Mouse (Mus musculus): ENCODE measurements around the gene Tanc1. TPM values are rescaled to one million over a fixed set of nuclear protein-coding genes. Genes with fewer than 3 reads are reported as not detected.

Tanc1 gene
- polyA plus RNA-seq, 1 experiment from 2014 or later: 29.8 TPM

GRCm38 (mm10) chr2:59798934-59799532 lies 187.2 kb downstream of the Tanc1 start:
- H3K4me3 ChIP-seq (replicated peaks; ENCODE audit: low read depth, low read length): no peak overlapping the region
- no peak overlapping the region for H3K4me2 ChIP-seq (ENCODE audit: low read length)
- no peaks in the 10 kb centered on the region for H3K9me3 ChIP-seq (replicated peaks; ENCODE audit: low read length)
- no peak overlapping the region for H3K27ac ChIP-seq
- ATAC-seq (replicated peaks; ENCODE audit: low FRiP score, low read depth): no peak
- DNase-seq (ENCODE audit: low spot score): peak; percentile 41
- WGBS: 68% methylated on average over 16 of the region's 16 CpGs
- H3K4me1 ChIP-seq (replicated peaks; ENCODE audit: insufficient read depth, low read length): no peaks in the 10 kb centered on the region
- H3K9ac ChIP-seq (ENCODE audit: low read depth, low read length): no peak overlapping the region
- H3K27me3 ChIP-seq (ENCODE audit: insufficient read depth, low read length): no peaks in the 10 kb centered on the region
- H3K36me3 ChIP-seq (ENCODE audit: insufficient read depth, low read length): peaks cover 60% of the 10 kb centered on the region
- TF ChIP-seq CTCF (IDR thresholded peaks at IDR 0.05; ENCODE audit: low read depth): no peak

- Histone ChIP-seq H3K27me3 (ENCODE audit: insufficient read depth, low read length) (no peaks in the 10 kb centered on the region), H3K4me2 (ENCODE audit: low read length) (no peak overlapping the region), H3K4me3 (replicated peaks; ENCODE audit: low read depth, low read length) (no peak overlapping the region), H3K36me3 (ENCODE audit: insufficient read depth, low read length) (peaks cover 57% of the 10 kb centered on the region), H3K4me1 (replicated peaks; ENCODE audit: insufficient read depth, low read length) (no peaks in the 10 kb centered on the region), H3K9ac (ENCODE audit: low read depth, low read length) (no peak overlapping the region), H3K9me3 (replicated peaks; ENCODE audit: low read length) (no peaks in the 10 kb centered on the region), H3K27ac (no peak overlapping the region)
- WGBS: 82% methylated on average over 14 of the region's 14 CpGs
- ATAC-seq (replicated peaks; ENCODE audit: low FRiP score, low read depth) (no peak), DNase-seq (ENCODE audit: low spot score) (no peak)
- TF ChIP-seq CTCF (IDR thresholded peaks at IDR 0.05; ENCODE audit: low read depth): no peak
Measured at GRCm38 (mm10) chr2:59799572-59799971, 187.7 kb downstream of the Tanc1 start.

- H3K27ac ChIP-seq: no peak overlapping the region
- ATAC-seq (replicated peaks; ENCODE audit: low FRiP score, low read depth): no peak
- peaks cover 47% of the 10 kb centered on the region for H3K36me3 ChIP-seq (ENCODE audit: insufficient read depth, low read length)
Measured at GRCm38 (mm10) chr2:59800481-59801266, 188.8 kb downstream of the Tanc1 start.

GRCm38 (mm10) chr2:59802722-59803387 lies 191.0 kb downstream of the Tanc1 start:
- 0 out of 2 replicates have a peak, but pooled peaks have one; percentile 11 for ATAC-seq (replicated peaks; ENCODE audit: low FRiP score, low read depth)

More at GRCm38 (mm10) chr2:59800481-59801266, 188.8 kb downstream of the Tanc1 start:
- no peak for DNase-seq (ENCODE audit: low spot score)
- no peak overlapping the region for H3K4me3 ChIP-seq (replicated peaks; ENCODE audit: low read depth, low read length)
- no peak overlapping the region for H3K4me2 ChIP-seq (ENCODE audit: low read length)
- no peak for TF ChIP-seq CTCF (IDR thresholded peaks at IDR 0.05; ENCODE audit: low read depth)
- no peak overlapping the region for H3K9ac ChIP-seq (ENCODE audit: low read depth, low read length)
- H3K27me3 ChIP-seq (ENCODE audit: insufficient read depth, low read length): no peaks in the 10 kb centered on the region
- 0 out of 2 replicates have a peak, but pooled peaks cover 4% of the 10 kb centered on the region for H3K4me1 ChIP-seq (replicated peaks; ENCODE audit: insufficient read depth, low read length)
- no peaks in the 10 kb centered on the region for H3K9me3 ChIP-seq (replicated peaks; ENCODE audit: low read length)
- WGBS: 92% methylated on average over 18 of the region's 18 CpGs

GRCm38 (mm10) chr2:59805595-59805994 lies 193.8 kb downstream of the Tanc1 start:
- H3K9ac ChIP-seq (ENCODE audit: low read depth, low read length): no peak overlapping the region
- WGBS: 51% methylated on average over 2 of the region's 2 CpGs
- H3K4me1 ChIP-seq (replicated peaks; ENCODE audit: insufficient read depth, low read length): 0 out of 2 replicates have a peak, but pooled peaks cover 4% of the 10 kb centered on the region
- no peaks in the 10 kb centered on the region for H3K9me3 ChIP-seq (replicated peaks; ENCODE audit: low read length)
- ATAC-seq (replicated peaks; ENCODE audit: low FRiP score, low read depth): peak; percentile 63
- no peak overlapping the region for H3K4me2 ChIP-seq (ENCODE audit: low read length)
- H3K27ac ChIP-seq: no peak overlapping the region
- TF ChIP-seq CTCF (IDR thresholded peaks at IDR 0.05; ENCODE audit: low read depth): no peak
- H3K27me3 ChIP-seq (ENCODE audit: insufficient read depth, low read length): no peaks in the 10 kb centered on the region
- no peak overlapping the region for H3K4me3 ChIP-seq (replicated peaks; ENCODE audit: low read depth, low read length)
- H3K36me3 ChIP-seq (ENCODE audit: insufficient read depth, low read length): peaks cover 53% of the 10 kb centered on the region
- peak; percentile 54 for DNase-seq (ENCODE audit: low spot score)

More at GRCm38 (mm10) chr2:59802722-59803387, 191.0 kb downstream of the Tanc1 start:
- no peak overlapping the region for H3K9ac ChIP-seq (ENCODE audit: low read depth, low read length)
- H3K36me3 ChIP-seq (ENCODE audit: insufficient read depth, low read length): peaks cover 49% of the 10 kb centered on the region
- no peak for TF ChIP-seq CTCF (IDR thresholded peaks at IDR 0.05; ENCODE audit: low read depth)
- DNase-seq (ENCODE audit: low spot score): no peak
- 0 out of 2 replicates have a peak, but pooled peaks cover 4% of the 10 kb centered on the region for H3K4me1 ChIP-seq (replicated peaks; ENCODE audit: insufficient read depth, low read length)
- no peak overlapping the region for H3K4me2 ChIP-seq (ENCODE audit: low read length)
- 60% methylated on average over 8 of the region's 8 CpGs for WGBS
- H3K9me3 ChIP-seq (replicated peaks; ENCODE audit: low read length): no peaks in the 10 kb centered on the region
- H3K4me3 ChIP-seq (replicated peaks; ENCODE audit: low read depth, low read length): no peak overlapping the region
- H3K27ac ChIP-seq: no peak overlapping the region
- H3K27me3 ChIP-seq (ENCODE audit: insufficient read depth, low read length): no peaks in the 10 kb centered on the region

GRCm38 (mm10) chr2:59806038-59806437 lies 194.2 kb downstream of the Tanc1 start:
- 62% methylated on average over 6 of the region's 6 CpGs for WGBS
- ATAC-seq (replicated peaks; ENCODE audit: low FRiP score, low read depth): no peak
- Histone ChIP-seq H3K4me3 (replicated peaks; ENCODE audit: low read depth, low read length) (no peak overlapping the region), H3K9me3 (replicated peaks; ENCODE audit: low read length) (no peaks in the 10 kb centered on the region), H3K4me2 (ENCODE audit: low read length) (no peak overlapping the region), H3K27me3 (ENCODE audit: insufficient read depth, low read length) (no peaks in the 10 kb centered on the region), H3K27ac (no peak overlapping the region), H3K9ac (ENCODE audit: low read depth, low read length) (no peak overlapping the region), H3K36me3 (ENCODE audit: insufficient read depth, low read length) (peaks cover 55% of the 10 kb centered on the region), H3K4me1 (replicated peaks; ENCODE audit: insufficient read depth, low read length) (0 out of 2 replicates have a peak, but pooled peaks cover 4% of the 10 kb centered on the region)
- peak; percentile 42 for DNase-seq (ENCODE audit: low spot score)
- no peak for TF ChIP-seq CTCF (IDR thresholded peaks at IDR 0.05; ENCODE audit: low read depth)

All from kidney, postnatal 0 days (tissue).